Mouse (Mus musculus) adrenal gland, adult 10 weeks (tissue): ENCODE results near the gene Tcte2. TPM values are rescaled to one million over a fixed set of nuclear protein-coding genes. Genes with fewer than 3 reads are reported as not detected.

Experiments
- polyA plus RNA-seq: library from polyadenylated mRNA; stranded (reverse); fragments of 350-450 nt; fragmentation: Illumina TruSeq; extraction: RNeasy Lipid Tissue Mini Kit (QIAGEN cat#74804); gene quantifications from one replicate; pipeline ENCODE4 v1.2.3, GENCODE M21; 2014; ENCODE audit warnings: low read depth, low replicate concordance

The Tcte2 gene
- polyA plus RNA-seq, result 1.2 TPM

GRCm38 (mm10) chr17:13761179-13761913, at the start of gene Tcte2:
Gene Tcte2 (minus strand): TSS chr17:13761825.

GRCm38 (mm10) chr17:13759853-13760627, 1.6 kb downstream of the Tcte2 start, which contains the start of gene Afdn:
Gene Afdn (plus strand): TSS chr17:13760539.

Other genes with a start within 250 kb of the Tcte2 start
- 91.2 TPM for gene Afdn, start 1.3 kb downstream of the Tcte2 start, polyA plus RNA-seq
- gene Gm7168, start 186.5 kb upstream of the Tcte2 start, polyA plus RNA-seq, result not detected
- not detected for gene Gm7356, start 241.9 kb upstream of the Tcte2 start, polyA plus RNA-seq